Mouse (Mus musculus): ENCODE data around the gene Tm4sf19. TPM values are rescaled to one million over a fixed set of nuclear protein-coding genes. Genes with fewer than 3 reads are reported as not detected.

Gene Tm4sf19
- polyA plus RNA-seq, 1 experiment from 2014 or later, result not detected

DNA sequence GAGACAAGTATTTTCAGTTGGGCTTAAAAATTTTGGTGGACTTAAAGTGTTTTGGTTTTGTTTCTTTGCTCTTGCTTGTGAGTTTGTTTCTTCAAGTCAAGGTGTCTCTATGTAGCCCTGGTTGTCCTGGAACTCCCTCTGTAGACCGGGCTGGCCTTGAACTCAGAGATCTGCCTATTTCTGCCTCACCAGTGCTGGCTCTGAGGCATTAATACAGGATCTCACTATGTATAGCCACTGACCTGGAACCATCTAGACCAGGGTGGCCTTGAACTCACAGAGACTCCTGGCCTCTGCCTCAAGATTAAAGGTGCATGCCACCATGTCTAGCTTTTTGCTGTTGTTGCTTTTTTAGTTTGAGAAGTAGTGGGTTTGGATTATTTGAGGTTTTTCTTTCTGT is 31.6 kb downstream of the Tm4sf19 start:
- Histone ChIP-seq H3K27ac (ENCODE audit: low read depth) (peak overlapping the region; percentile 96), H3K4me2 (ENCODE audit: low read depth, low read length) (peak overlapping the region; percentile 90), H3K4me1 (ENCODE audit: insufficient read depth) (peaks cover 36% of the 10 kb centered on the region), H3K9me3 (ENCODE audit: low read length) (no peaks in the 10 kb centered on the region), H3K36me3 (replicated peaks; ENCODE audit: insufficient read depth, low read length) (no peaks in the 10 kb centered on the region), H3K27me3 (ENCODE audit: insufficient read depth, low read length) (no peaks in the 10 kb centered on the region), H3K4me3 (ENCODE audit: low read depth, low read length) (peak overlapping the region; percentile 95), H3K9ac (replicated peaks) (peak overlapping the region; percentile 98)
- WGBS (ENCODE audit: insufficient replicate concordance), result 77% methylated on average over 1 of the region's 1 CpGs
- DNase-seq, result no peak
- no peak for ATAC-seq
- TF ChIP-seq CTCF (IDR thresholded peaks at IDR 0.05; ENCODE audit: low read depth) (no peak), EP300 (IDR thresholded peaks at IDR 0.05; ENCODE audit: low read depth) (no peak)

- Histone ChIP-seq H3K4me1 (ENCODE audit: insufficient read depth) (peaks cover 38% of the 10 kb centered on the region), H3K27me3 (ENCODE audit: insufficient read depth, low read length) (no peaks in the 10 kb centered on the region), H3K9me3 (ENCODE audit: low read length) (no peaks in the 10 kb centered on the region), H3K4me3 (ENCODE audit: low read depth, low read length) (no peak overlapping the region), H3K36me3 (replicated peaks; ENCODE audit: insufficient read depth, low read length) (0 out of 2 replicates have a peak, but pooled peaks cover 5% of the 10 kb centered on the region), H3K27ac (ENCODE audit: low read depth) (0 out of 2 replicates have a peak overlapping the region, but pooled peaks have one; percentile 13), H3K9ac (replicated peaks) (no peak overlapping the region), H3K4me2 (ENCODE audit: low read depth, low read length) (peak overlapping the region; percentile 90)
- ATAC-seq, result no peak
- DNase-seq, result no peak
- TF ChIP-seq EP300 (IDR thresholded peaks at IDR 0.05; ENCODE audit: low read depth), result no peak
- 80% methylated on average over 2 of the region's 2 CpGs for WGBS (ENCODE audit: insufficient replicate concordance)
Observed at GRCm38 (mm10) chr16:32433138-32433537, 32.8 kb downstream of the Tm4sf19 start.

DNA sequence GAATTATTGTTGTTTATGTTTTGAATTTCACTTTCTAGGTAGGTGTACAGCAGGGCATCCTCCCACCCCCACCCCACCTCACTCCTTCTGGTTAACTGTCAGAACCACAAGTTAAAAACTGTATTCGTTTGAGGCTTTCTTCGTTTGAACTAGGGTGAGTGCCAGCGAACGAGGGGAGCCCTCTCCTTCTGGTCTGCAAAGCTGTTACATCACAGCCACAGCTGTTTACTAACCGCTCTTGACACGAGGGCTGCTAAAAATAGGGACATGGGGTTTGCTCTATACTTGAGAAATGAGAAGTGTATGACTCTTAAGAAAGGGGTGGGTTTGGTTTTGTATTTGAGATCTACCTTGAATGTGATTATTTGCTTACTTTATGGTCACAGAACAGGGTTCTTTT is 33.8 kb downstream of the Tm4sf19 start:
- H3K4me2 ChIP-seq (ENCODE audit: low read depth, low read length), result peak overlapping the region; percentile 90
- H3K27ac ChIP-seq (ENCODE audit: low read depth), result peak overlapping the region; percentile 61
- H3K4me1 ChIP-seq (ENCODE audit: insufficient read depth), result peaks cover 38% of the 10 kb centered on the region
- no peaks in the 10 kb centered on the region for H3K27me3 ChIP-seq (ENCODE audit: insufficient read depth, low read length)
- DNase-seq (peak; percentile 45), ATAC-seq (no peak)
- no peak overlapping the region for H3K4me3 ChIP-seq (ENCODE audit: low read depth, low read length)
- 0 out of 2 replicates have a peak, but pooled peaks cover 6% of the 10 kb centered on the region for H3K36me3 ChIP-seq (replicated peaks; ENCODE audit: insufficient read depth, low read length)
- no peaks in the 10 kb centered on the region for H3K9me3 ChIP-seq (ENCODE audit: low read length)
- 7% methylated on average over 6 of the region's 6 CpGs for WGBS (ENCODE audit: insufficient replicate concordance)
- TF ChIP-seq CTCF (IDR thresholded peaks at IDR 0.05; ENCODE audit: low read depth), result no peak
- no peak for TF ChIP-seq EP300 (IDR thresholded peaks at IDR 0.05; ENCODE audit: low read depth)
- 0 out of 2 replicates have a peak overlapping the region, but pooled peaks have one; percentile 13 for H3K9ac ChIP-seq (replicated peaks)

- Histone ChIP-seq H3K4me3 (ENCODE audit: low read depth, low read length) (no peak overlapping the region), H3K27me3 (ENCODE audit: insufficient read depth, low read length) (no peaks in the 10 kb centered on the region), H3K36me3 (replicated peaks; ENCODE audit: insufficient read depth, low read length) (0 out of 2 replicates have a peak, but pooled peaks cover 6% of the 10 kb centered on the region), H3K9me3 (ENCODE audit: low read length) (no peaks in the 10 kb centered on the region), H3K4me2 (ENCODE audit: low read depth, low read length) (peak overlapping the region; percentile 90; the same call in 1 of the 2 replicates), H3K4me1 (ENCODE audit: insufficient read depth) (peaks cover 35% of the 10 kb centered on the region), H3K9ac (replicated peaks) (no peak overlapping the region), H3K27ac (ENCODE audit: low read depth) (peak overlapping the region; percentile 66; the same call in 1 of the 2 replicates)
- ATAC-seq (no peak), DNase-seq (no peak)
- TF ChIP-seq EP300 (IDR thresholded peaks at IDR 0.05; ENCODE audit: low read depth), result no peak
- no peak for TF ChIP-seq CTCF (IDR thresholded peaks at IDR 0.05; ENCODE audit: low read depth)
Observed at GRCm38 (mm10) chr16:32434691-32435090, 34.4 kb downstream of the Tm4sf19 start.

DNA sequence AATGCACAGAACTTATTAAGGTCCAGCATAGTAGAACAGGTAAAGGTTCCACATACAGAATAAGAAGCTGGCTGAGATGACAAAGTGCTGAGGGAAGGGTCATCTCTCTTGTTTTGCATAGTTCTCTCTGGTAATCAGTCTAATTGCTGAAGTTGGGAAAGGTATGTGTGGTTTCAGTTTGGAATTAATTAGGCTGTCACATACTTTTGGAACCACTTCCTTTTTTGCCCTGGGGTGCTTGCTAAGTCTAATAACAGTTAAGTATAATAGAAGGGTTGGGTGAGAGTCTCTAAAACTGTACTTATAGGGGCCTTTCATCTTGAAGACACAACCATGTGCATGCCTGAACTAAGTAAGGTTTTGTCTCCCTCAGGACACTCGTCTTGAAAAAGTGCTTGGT is 36.4 kb downstream of the Tm4sf19 start:
- no peak overlapping the region for H3K4me3 ChIP-seq (ENCODE audit: low read depth, low read length)
- H3K4me2 ChIP-seq (ENCODE audit: low read depth, low read length), result no peak overlapping the region
- no peak overlapping the region for H3K27ac ChIP-seq (ENCODE audit: low read depth)
- no peaks in the 10 kb centered on the region for H3K27me3 ChIP-seq (ENCODE audit: insufficient read depth, low read length)
- no peak for TF ChIP-seq EP300 (IDR thresholded peaks at IDR 0.05; ENCODE audit: low read depth)
- no peak for TF ChIP-seq CTCF (IDR thresholded peaks at IDR 0.05; ENCODE audit: low read depth)
- no peak overlapping the region for H3K9ac ChIP-seq (replicated peaks)
- no peaks in the 10 kb centered on the region for H3K9me3 ChIP-seq (ENCODE audit: low read length)
- peaks cover 32% of the 10 kb centered on the region for H3K4me1 ChIP-seq (ENCODE audit: insufficient read depth)
- WGBS (ENCODE audit: insufficient replicate concordance), result 50% methylated on average over 1 of the region's 1 CpGs
- H3K36me3 ChIP-seq (replicated peaks; ENCODE audit: insufficient read depth, low read length), result 0 out of 2 replicates have a peak, but pooled peaks cover 11% of the 10 kb centered on the region
- no peak for DNase-seq
- ATAC-seq, result no peak

DNA sequence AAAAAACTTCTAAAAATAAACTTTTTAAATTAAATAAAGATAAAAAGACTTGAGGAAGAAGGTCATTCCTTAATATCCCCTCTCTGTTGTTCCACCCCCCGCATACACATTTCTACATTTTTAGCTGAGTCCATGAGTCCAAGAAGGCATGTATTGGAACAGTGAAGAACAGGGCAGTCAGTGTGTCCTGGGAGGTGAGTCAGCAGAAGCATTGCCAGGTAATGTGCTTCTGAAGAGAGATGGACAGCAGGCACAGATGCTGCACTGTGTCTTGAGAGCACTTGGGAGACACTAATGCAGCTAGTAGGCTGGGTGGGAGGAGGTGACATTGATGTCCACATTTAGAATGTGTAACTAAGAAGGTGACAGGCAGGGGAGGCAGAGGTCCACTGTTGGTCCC is 37.0 kb downstream of the Tm4sf19 start:
- TF ChIP-seq CTCF (IDR thresholded peaks at IDR 0.05; ENCODE audit: low read depth), result no peak
- TF ChIP-seq EP300 (IDR thresholded peaks at IDR 0.05; ENCODE audit: low read depth), result no peak
- no peak for DNase-seq
- ATAC-seq, result no peak
- H3K36me3 ChIP-seq (replicated peaks; ENCODE audit: insufficient read depth, low read length), result 0 out of 2 replicates have a peak, but pooled peaks cover 11% of the 10 kb centered on the region
- no peak overlapping the region for H3K9ac ChIP-seq (replicated peaks)
- no peak overlapping the region for H3K4me3 ChIP-seq (ENCODE audit: low read depth, low read length)
- no peaks in the 10 kb centered on the region for H3K27me3 ChIP-seq (ENCODE audit: insufficient read depth, low read length)
- 91% methylated on average over 1 of the region's 1 CpGs for WGBS (ENCODE audit: insufficient replicate concordance)
- H3K4me2 ChIP-seq (ENCODE audit: low read depth, low read length), result no peak overlapping the region
- H3K4me1 ChIP-seq (ENCODE audit: insufficient read depth), result peaks cover 25% of the 10 kb centered on the region
- H3K27ac ChIP-seq (ENCODE audit: low read depth), result no peak overlapping the region
- H3K9me3 ChIP-seq (ENCODE audit: low read length), result no peaks in the 10 kb centered on the region

Measured in liver, postnatal 0 days (tissue).